Mouse (Mus musculus): Measurements from ENCODE around the gene Clec2h. TPM values are rescaled to one million over a fixed set of nuclear protein-coding genes. Genes with fewer than 3 reads are reported as not detected.
A peak's percentile ranks its signal among the peaks of the same experiment; 100 is the strongest.
"Not testable (repeated sequence)": the region's sequence is repeated elsewhere in the genome, so short reads cannot be mapped to it uniquely, and the experiment has no call there.

Gene Clec2h
- not detected in 2 replicates for polyA plus RNA-seq (2015; fragmentation: Nextera tagmentation; extraction: Ambion mirVana)

DNA sequence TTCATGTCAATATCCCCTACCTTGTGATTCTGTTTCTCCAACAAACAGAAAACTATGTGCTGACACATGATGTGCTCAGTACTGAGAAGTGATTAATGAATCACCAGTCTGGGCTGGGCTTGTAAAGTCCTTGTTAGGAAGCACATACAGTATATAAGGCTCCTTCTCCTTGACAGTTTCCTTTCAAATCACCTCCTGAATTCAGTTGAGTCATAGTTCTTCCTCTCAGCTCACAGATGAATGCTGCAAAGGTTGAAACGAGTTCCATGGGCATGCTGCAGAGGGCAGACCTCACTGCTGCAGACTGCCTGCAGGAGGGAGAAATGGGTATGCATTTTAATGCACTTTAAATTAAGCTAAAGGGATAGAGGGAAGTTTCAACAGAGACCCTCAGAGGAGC is at the start of gene Clec2h:
Gene Clec2h (plus strand): TSS at position 180 of the 400 bp plus-strand sequence.
- 8% methylated on average over 1 of the region's 1 CpGs for WGBS
- no peak for ATAC-seq (ENCODE audit: low FRiP score, low read depth)

DNA sequence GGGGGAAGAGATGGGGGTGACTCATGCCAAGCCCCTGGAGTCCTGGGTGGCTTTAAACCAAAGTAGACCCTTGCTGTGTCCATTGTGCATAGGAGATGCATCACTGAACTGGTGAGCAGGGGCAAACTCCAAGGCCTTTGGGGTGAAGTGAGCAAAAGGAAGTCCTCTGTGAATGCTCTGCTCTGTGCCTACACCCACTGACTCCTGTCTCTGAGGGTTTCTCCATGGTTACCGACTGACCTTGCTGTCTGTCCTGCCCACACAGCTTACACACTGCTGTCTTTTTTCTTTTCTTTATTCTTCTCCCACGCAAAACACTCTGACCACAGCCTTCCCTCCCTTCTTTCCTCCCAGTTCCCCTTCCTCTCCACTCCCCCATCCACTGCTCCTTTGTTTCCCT is 39.5 kb upstream of the Clec2h start:
- ATAC-seq (ENCODE audit: low FRiP score, low read depth): no peak
- Histone ChIP-seq H3K4me1 (no peaks in the 10 kb centered on the region), H3K9me3 (no peaks in the 10 kb centered on the region), H3K4me2 (replicated peaks) (no peak overlapping the region), H3K27me3 (no peaks in the 10 kb centered on the region), H3K9ac (no peak overlapping the region), H3K27ac (no peak overlapping the region), H3K36me3 (no peaks in the 10 kb centered on the region), H3K4me3 (no peak overlapping the region)
- 88% methylated on average over 2 of the region's 2 CpGs for WGBS

More for the DNA sequence above, at the start of gene Clec2h:
- no peak within 1 kb of the TSS for H3K4me3 ChIP-seq
- no peaks in the 10 kb centered on the region for H3K27me3 ChIP-seq
- no peak within 1 kb of the TSS for H3K9ac ChIP-seq
- no peaks in the 10 kb centered on the region for H3K4me1 ChIP-seq
- no peaks in the 10 kb centered on the region for H3K36me3 ChIP-seq
- no peak within 1 kb of the TSS for H3K27ac ChIP-seq
- no peak within 1 kb of the TSS for H3K4me2 ChIP-seq (replicated peaks)
- no peaks in the 10 kb centered on the region for H3K9me3 ChIP-seq

DNA sequence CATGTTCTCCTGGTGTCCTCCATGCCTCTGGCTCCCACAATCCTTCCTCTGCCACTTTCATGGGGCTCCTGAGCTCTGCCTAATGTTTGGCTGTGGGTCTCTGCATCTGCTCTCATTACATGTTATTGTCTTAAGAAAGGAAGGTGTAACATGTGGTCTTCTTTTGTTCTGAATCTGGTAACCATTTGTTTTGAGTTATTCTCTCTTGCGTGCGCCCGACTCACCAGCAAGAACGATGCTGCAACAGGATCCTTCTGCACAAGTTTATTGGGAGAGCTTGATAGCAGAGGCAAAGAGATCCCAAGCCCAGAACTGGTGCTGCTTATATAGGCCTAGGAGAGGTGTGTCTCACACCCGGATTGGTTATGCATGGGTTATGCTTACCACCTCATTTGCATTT is 38.8 kb upstream of the Clec2h start, which contains the start of gene Klrb1a:
Gene Klrb1a (minus strand): TSS at position 101 of the 400 bp plus-strand sequence.
- H3K4me2 ChIP-seq (replicated peaks); H3K27ac ChIP-seq; H3K27me3 ChIP-seq; ATAC-seq (ENCODE audit: low FRiP score, low read depth); H3K4me3 ChIP-seq; H3K9me3 ChIP-seq; H3K36me3 ChIP-seq; H3K4me1 ChIP-seq; H3K9ac ChIP-seq: not testable (repeated sequence)
- WGBS: 78% methylated on average over 5 of the region's 5 CpGs

DNA sequence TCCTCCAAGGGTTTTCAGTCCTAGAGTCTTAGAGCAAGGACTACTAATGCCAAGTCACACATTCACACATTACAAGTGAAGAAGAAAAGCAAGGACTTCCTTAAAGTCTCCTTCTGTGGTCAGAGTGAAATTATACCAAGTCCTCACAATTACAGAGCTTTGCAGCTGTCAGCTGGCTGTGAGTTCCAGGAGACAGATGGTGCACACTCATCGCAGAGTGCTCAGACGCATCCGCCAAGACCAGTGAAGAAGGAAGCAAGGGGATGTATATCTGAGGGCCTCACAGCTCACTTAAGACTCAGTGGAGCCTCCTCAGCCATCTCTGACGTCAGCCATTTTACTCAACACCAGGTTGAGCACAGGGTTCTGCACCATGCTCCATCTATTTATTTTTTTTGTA is 37.8 kb upstream of the Clec2h start:
- Histone ChIP-seq H3K27ac (no peak overlapping the region), H3K36me3 (no peaks in the 10 kb centered on the region), H3K9me3 (no peaks in the 10 kb centered on the region), H3K4me1 (no peaks in the 10 kb centered on the region), H3K4me2 (replicated peaks) (no peak overlapping the region), H3K27me3 (no peaks in the 10 kb centered on the region), H3K9ac (no peak overlapping the region), H3K4me3 (no peak overlapping the region)
- 89% methylated on average over 4 of the region's 4 CpGs for WGBS
- ATAC-seq (ENCODE audit: low FRiP score, low read depth): no peak

DNA sequence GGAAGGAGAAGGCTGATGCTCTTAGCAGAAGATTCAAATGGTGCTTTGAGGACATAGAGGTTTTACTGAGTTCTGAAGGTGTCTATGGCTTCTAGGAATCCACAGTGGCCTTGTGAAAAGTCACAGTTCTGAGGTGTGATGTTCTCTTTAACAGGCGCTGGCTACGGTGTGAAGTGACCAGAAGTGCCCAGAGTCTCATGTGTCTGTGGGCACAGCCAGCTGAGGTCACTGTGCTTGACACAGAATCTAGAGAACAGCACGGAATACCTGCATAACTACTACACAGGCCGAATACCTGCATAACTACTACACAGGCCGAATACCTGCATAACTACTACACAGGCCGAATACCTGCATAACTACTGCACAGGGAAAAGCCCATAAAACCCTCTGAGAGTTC is 36.9 kb upstream of the Clec2h start:
- H3K4me1 ChIP-seq; H3K4me2 ChIP-seq (replicated peaks); H3K36me3 ChIP-seq; H3K27me3 ChIP-seq; ATAC-seq (ENCODE audit: low FRiP score, low read depth); H3K27ac ChIP-seq; H3K9me3 ChIP-seq; H3K4me3 ChIP-seq; H3K9ac ChIP-seq: not testable (repeated sequence)
- 82% methylated on average over 6 of the region's 6 CpGs for WGBS

DNA sequence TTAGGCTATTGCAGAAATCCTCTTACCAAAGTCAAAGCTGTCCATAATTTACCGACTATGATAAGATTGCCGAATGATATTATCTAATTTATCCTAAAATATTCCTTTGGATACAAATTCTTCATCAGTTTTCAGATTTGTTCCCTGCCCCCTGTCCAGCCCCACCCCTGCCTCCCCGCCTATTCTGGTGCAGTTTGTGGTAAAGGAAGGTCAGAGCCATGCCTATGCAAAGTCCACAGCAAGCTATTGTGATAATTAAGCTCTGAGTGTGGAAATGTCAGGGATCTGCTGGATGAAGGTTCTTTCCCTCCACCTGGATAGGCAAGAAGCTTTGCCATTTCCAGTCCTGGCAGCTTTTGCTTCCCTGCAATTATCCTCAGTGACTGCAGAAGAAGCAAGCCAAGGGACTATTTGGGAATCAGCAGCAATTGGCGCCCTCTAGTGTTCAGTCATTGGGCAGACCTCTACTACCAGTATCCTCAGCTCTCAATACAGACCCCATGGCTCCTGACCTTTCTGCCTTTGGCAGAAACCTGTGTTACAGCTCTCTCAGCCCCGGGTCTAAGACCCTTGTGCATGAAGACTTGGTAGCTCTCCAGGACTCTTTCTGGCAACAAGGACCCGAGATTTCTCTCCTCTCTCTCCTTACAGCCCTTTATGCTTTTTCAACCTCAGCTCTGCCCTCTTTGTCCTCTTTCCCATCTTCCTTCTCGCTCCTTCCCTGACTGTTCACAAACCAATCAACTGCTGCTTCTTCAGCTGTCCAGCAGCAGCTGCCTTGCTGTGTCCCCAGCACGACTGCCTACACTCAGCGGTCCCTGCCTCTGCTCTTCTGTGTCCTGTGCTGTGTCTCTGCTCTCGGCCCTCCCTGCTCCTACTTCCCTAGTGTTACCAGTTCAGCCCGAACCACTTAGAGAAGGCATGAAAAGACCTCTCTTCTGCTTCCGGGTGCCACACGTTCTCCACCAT is 32.1 kb upstream of the Clec2h start:
- H3K9me3 ChIP-seq; H3K27ac ChIP-seq; H3K27me3 ChIP-seq; H3K36me3 ChIP-seq; H3K4me2 ChIP-seq (replicated peaks); H3K4me3 ChIP-seq; H3K4me1 ChIP-seq; H3K9ac ChIP-seq: not testable (repeated sequence)
- WGBS: 58% methylated on average over 13 of the region's 13 CpGs
- peak; percentile 84; the same call in 1 of the 2 replicates for ATAC-seq (ENCODE audit: low FRiP score, low read depth)

DNA sequence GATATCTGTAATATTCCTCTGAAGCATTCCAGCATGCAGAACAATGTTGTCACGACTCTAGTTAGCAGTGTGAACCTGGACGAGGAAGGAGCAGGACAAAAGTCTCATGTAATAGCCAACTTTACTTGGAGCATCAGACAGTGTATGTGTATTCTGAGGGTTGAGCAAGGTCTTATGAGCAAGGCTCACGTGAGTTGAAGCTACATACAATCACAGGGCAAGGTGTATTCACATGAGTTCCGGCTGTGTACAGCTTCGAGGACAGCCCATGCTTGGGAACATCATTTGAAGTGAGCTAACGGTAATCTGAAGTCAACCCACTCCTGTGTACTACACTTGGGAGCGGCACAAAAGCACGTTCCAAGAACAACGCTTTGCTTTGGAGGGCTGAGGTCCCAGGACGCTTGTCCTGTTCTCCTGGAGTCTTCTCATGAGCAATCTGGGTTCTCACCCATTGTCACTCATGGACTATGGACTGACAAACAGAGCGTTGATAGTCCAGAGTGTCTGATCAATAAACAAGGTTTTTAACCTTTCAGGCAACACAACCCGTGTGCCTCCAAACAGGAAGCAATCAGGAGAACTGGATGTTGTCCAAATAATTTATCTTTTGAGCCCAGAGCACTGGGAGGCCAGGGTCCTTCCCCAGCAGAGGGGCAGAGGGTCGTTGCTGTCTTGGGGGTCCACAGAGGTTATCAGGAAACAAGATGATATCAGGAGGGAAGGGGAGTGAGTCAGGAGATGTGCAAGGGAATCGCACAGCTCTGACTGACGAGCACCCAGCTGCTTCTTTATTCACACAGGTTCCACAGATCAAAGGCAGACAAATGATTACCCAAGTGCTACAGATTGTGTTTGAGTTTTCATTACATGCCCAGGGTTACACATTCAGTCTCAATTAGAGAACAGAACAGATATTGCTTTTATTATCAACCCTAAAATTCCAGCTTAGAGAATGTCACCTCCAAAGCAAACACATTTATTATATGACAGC is 31.0 kb upstream of the Clec2h start:
- WGBS: 70% methylated on average over 15 of the region's 15 CpGs
- H3K36me3 ChIP-seq; H3K27me3 ChIP-seq; ATAC-seq (ENCODE audit: low FRiP score, low read depth); H3K4me2 ChIP-seq (replicated peaks); H3K9ac ChIP-seq; H3K4me1 ChIP-seq; H3K4me3 ChIP-seq; H3K27ac ChIP-seq; H3K9me3 ChIP-seq: not testable (repeated sequence)

DNA sequence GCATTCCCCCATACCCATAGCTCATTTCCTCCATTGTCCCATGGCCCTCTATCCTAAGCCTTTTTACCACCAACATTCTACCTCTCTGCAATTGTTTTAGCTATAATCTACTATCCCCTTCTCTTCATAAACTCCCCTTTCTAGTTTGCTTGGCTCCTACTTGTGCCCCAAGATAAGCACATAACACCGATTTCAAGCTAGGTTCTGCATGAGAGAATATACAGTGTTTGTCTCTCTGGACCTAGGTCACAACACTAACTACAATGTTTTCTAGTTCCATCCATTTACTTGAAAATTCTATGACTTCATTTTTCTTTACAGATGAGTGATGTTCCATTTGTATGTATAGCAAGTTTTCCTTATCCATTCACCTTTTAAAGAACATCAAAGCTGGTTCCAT is 21.5 kb upstream of the Clec2h start:
- WGBS: 90% methylated on average over 1 of the region's 1 CpGs
- no peak for ATAC-seq (ENCODE audit: low FRiP score, low read depth)
- H3K9ac ChIP-seq: no peak overlapping the region

DNA sequence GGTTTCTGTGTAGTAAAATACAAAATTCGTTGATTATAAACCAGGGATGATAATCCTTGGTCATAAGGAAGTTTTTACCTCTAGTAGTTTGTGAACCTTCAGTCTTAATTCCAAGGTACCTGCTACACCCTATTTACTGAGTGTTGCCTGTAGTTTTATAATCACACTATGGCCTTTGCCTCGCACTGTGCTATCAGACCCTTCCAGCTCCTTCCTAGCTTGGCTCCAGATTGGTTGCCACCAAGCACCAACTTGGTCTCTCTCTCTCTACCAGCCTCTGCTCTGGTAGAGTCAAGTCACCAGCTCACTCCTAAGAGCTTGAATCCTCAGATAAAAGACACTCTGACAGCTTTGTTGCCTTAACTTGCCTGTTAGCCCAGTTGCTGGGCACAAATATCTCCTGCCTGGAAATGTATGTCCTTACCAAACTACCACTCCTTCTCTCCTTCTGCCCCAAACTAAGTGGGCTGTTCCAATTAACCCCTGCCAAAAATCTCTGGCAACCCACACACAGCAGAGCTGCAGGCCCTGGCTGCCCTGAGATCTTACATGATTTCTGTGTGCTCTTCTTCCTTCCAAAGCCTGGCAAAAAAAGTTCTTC is 21.0 kb upstream of the Clec2h start:
- H3K36me3 ChIP-seq: no peaks in the 10 kb centered on the region
- 74% methylated on average over 2 of the region's 2 CpGs for WGBS
- no peaks in the 10 kb centered on the region for H3K27me3 ChIP-seq
- H3K4me3 ChIP-seq: no peak overlapping the region
- no peak for ATAC-seq (ENCODE audit: low FRiP score, low read depth)
- H3K4me1 ChIP-seq: no peaks in the 10 kb centered on the region
- no peak overlapping the region for H3K27ac ChIP-seq
- H3K9me3 ChIP-seq: no peaks in the 10 kb centered on the region
- H3K4me2 ChIP-seq (replicated peaks): no peak overlapping the region
- H3K9ac ChIP-seq: no peak overlapping the region

More for the DNA sequence above, 21.5 kb upstream of the Clec2h start:
- Histone ChIP-seq H3K36me3 (no peaks in the 10 kb centered on the region), H3K4me3 (no peak overlapping the region), H3K4me2 (replicated peaks) (no peak overlapping the region), H3K4me1 (no peaks in the 10 kb centered on the region), H3K9me3 (no peaks in the 10 kb centered on the region), H3K27me3 (no peaks in the 10 kb centered on the region), H3K27ac (no peak overlapping the region)

DNA sequence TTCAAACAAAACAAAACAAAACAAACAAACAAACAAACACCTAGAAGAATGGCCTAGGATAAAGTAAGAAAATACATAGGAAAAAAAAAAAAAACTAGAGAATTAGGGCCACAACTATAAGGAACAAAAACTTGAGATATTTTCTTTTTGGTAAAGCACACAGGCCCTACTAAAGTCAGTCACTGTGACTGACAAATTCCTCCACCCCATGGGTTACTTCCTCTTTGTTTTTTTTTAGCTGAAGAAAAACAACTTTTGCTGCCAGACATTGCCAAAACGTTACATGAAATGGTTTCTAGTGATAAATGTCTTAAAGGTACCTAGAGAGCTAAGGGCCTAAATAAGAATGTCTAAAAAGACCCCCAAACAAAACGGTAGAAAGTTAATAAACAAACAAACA is 18.2 kb upstream of the Clec2h start:
- H3K36me3 ChIP-seq: no peaks in the 10 kb centered on the region
- 66% methylated on average over 2 of the region's 2 CpGs for WGBS
- no peak for ATAC-seq (ENCODE audit: low FRiP score, low read depth)
- H3K4me3 ChIP-seq: no peak overlapping the region
- H3K27me3 ChIP-seq: no peaks in the 10 kb centered on the region
- no peaks in the 10 kb centered on the region for H3K9me3 ChIP-seq
- no peak overlapping the region for H3K9ac ChIP-seq
- H3K27ac ChIP-seq: no peak overlapping the region
- no peaks in the 10 kb centered on the region for H3K4me1 ChIP-seq
- no peak overlapping the region for H3K4me2 ChIP-seq (replicated peaks)

DNA sequence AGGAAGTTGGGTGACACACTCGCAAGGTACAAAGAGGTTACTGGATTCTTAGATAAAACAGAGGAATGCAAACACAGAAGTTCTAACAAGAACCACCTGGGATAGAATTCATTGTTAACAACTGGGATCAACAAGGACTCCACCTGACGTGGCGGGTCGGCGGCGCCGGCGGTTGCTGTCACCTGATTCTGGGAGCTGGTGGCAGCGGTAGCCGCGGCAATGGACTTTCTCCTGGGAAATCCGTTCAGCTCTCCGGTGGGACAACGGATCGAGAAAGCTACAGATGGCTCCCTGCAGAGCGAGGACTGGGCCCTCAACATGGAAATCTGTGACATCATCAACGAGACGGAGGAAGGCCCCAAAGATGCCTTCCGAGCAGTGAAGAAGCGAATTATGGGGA is 17.5 kb upstream of the Clec2h start:
- H3K27ac ChIP-seq; H3K9me3 ChIP-seq; ATAC-seq (ENCODE audit: low FRiP score, low read depth); H3K9ac ChIP-seq; H3K4me2 ChIP-seq (replicated peaks); H3K27me3 ChIP-seq; H3K36me3 ChIP-seq; H3K4me1 ChIP-seq; H3K4me3 ChIP-seq: not testable (repeated sequence)
- 98% methylated on average over 20 of the region's 20 CpGs for WGBS

DNA sequence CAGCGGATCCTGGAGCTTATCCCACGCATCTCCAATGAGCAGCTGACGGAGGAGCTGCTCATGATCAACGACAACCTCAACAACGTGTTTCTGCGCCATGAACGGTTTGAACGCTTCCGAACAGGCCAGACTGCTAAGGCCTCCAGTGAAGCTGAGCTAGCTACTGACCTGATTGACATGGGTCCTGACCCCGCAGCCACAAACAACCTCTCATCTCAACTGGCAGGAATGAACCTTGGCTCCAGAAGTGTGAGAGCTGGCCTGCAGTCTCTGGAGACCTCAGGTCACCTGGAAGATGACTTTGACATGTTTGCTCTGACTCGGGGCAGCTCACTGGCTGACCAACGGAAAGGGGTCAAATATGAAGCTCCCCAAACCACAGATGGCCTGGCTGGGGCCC is 16.5 kb upstream of the Clec2h start:
- not testable (repeated sequence) for H3K27me3 ChIP-seq; H3K4me2 ChIP-seq (replicated peaks); H3K27ac ChIP-seq; H3K9ac ChIP-seq; H3K9me3 ChIP-seq; H3K36me3 ChIP-seq; H3K4me3 ChIP-seq; ATAC-seq (ENCODE audit: low FRiP score, low read depth); H3K4me1 ChIP-seq
- 92% methylated on average over 12 of the region's 12 CpGs for WGBS

Data from limb, embryonic 13.5 days (tissue).